Mouse (Mus musculus) midbrain, embryonic 16.5 days (tissue): ENCODE data around the gene Gm16253. TPM values are rescaled to one million over a fixed set of nuclear protein-coding genes. Genes with fewer than 3 reads are reported as not detected.

ENCODE experiments used
- ATAC-seq: fragments of 200-750 bp; cut with Nextera tagmentation; 2 replicates; pipeline ENCODE4 v1.8.0; 2017; ENCODE audit warnings: moderate TSS enrichment
- H3K27ac ChIP-seq: fragments of 300-500 bp; sonication (generic); 2 replicates; pipeline ENCODE4 v1.5.1; 2014; ENCODE audit warnings: mild to moderate bottlenecking, low read length, mixed read lengths
- H3K27me3 ChIP-seq: fragments of 300-500 bp; sonication (generic); 2 replicates; pipeline ENCODE4 v1.6.1; 2014; ENCODE audit warnings: low read depth, low read length, mixed read lengths; ENCODE audit not compliant: control insufficient read depth, insufficient read depth
- H3K36me3 ChIP-seq: fragments of 300-500 bp; sonication (generic); 2 replicates; pipeline ENCODE4 v1.6.1; 2014; ENCODE audit warnings: mild to moderate bottlenecking, low read length, moderate library complexity, mixed read lengths; ENCODE audit not compliant: control insufficient read depth, insufficient read depth
- H3K4me1 ChIP-seq: fragments of 300-500 bp; sonication (generic); 2 replicates; pipeline ENCODE4 v1.6.1; 2014; ENCODE audit warnings: mild to moderate bottlenecking, low read length, mixed read lengths; ENCODE audit not compliant: control insufficient read depth, insufficient read depth
- H3K4me2 ChIP-seq: fragments of 300-500 bp; sonication (generic); 2 replicates; pipeline ENCODE4 v1.6.1; 2014; ENCODE audit warnings: mild to moderate bottlenecking, low read length, mixed read lengths
- H3K4me3 ChIP-seq: fragments of 300-500 bp; sonication (generic); 2 replicates; pipeline ENCODE4 v1.5.1; 2014; ENCODE audit warnings: low read depth, mild to moderate bottlenecking, low read length, moderate library complexity, mixed read lengths
- H3K9ac ChIP-seq: fragments of 300-500 bp; sonication (generic); 2 replicates; pipeline ENCODE4 v1.6.1; 2014; ENCODE audit warnings: low read depth, low read length, mixed read lengths
- H3K9me3 ChIP-seq: fragments of 300-500 bp; sonication (generic); replicated peaks from 2 replicates; pipeline ENCODE4 v1.6.1; 2014; ENCODE audit warnings: mild to moderate bottlenecking, low read length, mixed read lengths; ENCODE audit not compliant: control insufficient read depth, poor library complexity, severe bottlenecking
- WGBS: fragments of 180-500 bp; shearing (Covaris S2); extraction: QIAGEN DNeasy Blood & Tissue Kit; methylation state at CpG from one replicate; pipeline ENCODE4 v1.1.7; 2014; 5-methylcytosine and 5-hydroxymethylcytosine counted together
- polyA plus RNA-seq: library from polyadenylated mRNA; unstranded; fragments of >200 nt; fragmentation: Nextera tagmentation; extraction: Ambion mirVana; gene quantifications from 2 replicates; pipeline ENCODE4 v1.2.1, GENCODE M21; 2015

Gm16253 gene
- polyA plus RNA-seq, 1 experiment from 2014 or later, result 1.8 TPM

- Histone ChIP-seq H3K4me3 (no peak overlapping the region), H3K9ac (no peak overlapping the region), H3K9me3 (no peaks in the 10 kb centered on the region), H3K4me1 (peaks cover 4% of the 10 kb centered on the region), H3K4me2 (no peak overlapping the region), H3K36me3 (no peaks in the 10 kb centered on the region), H3K27me3 (no peaks in the 10 kb centered on the region), H3K27ac (no peak overlapping the region)
- 85% methylated on average over 8 of the region's 8 CpGs for WGBS
- no peak for ATAC-seq
Observed at GRCm38 (mm10) chr3:96575272-96575984, 1.4 kb upstream of the Gm16253 start.

- Histone ChIP-seq H3K36me3 (no peaks in the 10 kb centered on the region), H3K27me3 (no peaks in the 10 kb centered on the region), H3K9ac (no peak overlapping the region), H3K4me3 (no peak overlapping the region), H3K27ac (peak overlapping the region; percentile 53; the same call in 1 of the 2 replicates), H3K4me2 (peak overlapping the region; percentile 37), H3K9me3 (no peaks in the 10 kb centered on the region), H3K4me1 (peaks cover 7% of the 10 kb centered on the region)
- WGBS, result 64% methylated on average over 14 of the region's 14 CpGs
- ATAC-seq, result no peak
Observed at GRCm38 (mm10) chr3:96576005-96576658, 652 bp upstream of the Gm16253 start.

GRCm38 (mm10) chr3:96577566-96577965 is 782 bp downstream of the Gm16253 start:
- peaks cover 7% of the 10 kb centered on the region for H3K4me1 ChIP-seq
- no peak overlapping the region for H3K4me2 ChIP-seq
- H3K9me3 ChIP-seq, result no peaks in the 10 kb centered on the region
- no peak overlapping the region for H3K4me3 ChIP-seq
- 81% methylated on average over 4 of the region's 4 CpGs for WGBS
- no peaks in the 10 kb centered on the region for H3K36me3 ChIP-seq
- ATAC-seq, result no peak
- H3K27ac ChIP-seq, result no peak overlapping the region
- H3K27me3 ChIP-seq, result 0 out of 2 replicates have a peak, but pooled peaks cover 2% of the 10 kb centered on the region
- no peak overlapping the region for H3K9ac ChIP-seq

- 81% methylated on average over 12 of the region's 12 CpGs for WGBS
- H3K36me3 ChIP-seq, result no peaks in the 10 kb centered on the region
- no peak overlapping the region for H3K4me2 ChIP-seq
- H3K27me3 ChIP-seq, result 0 out of 2 replicates have a peak, but pooled peaks cover 2% of the 10 kb centered on the region
- no peak for ATAC-seq
- H3K4me3 ChIP-seq, result no peak overlapping the region
- no peak overlapping the region for H3K9ac ChIP-seq
- no peaks in the 10 kb centered on the region for H3K9me3 ChIP-seq
- peaks cover 7% of the 10 kb centered on the region for H3K4me1 ChIP-seq
- H3K27ac ChIP-seq, result no peak overlapping the region
Observed at GRCm38 (mm10) chr3:96578561-96579238, 1.9 kb downstream of the Gm16253 start.

GRCm38 (mm10) chr3:96579239-96579750 is 2.5 kb downstream of the Gm16253 start:
- H3K4me3 ChIP-seq, result no peak overlapping the region
- H3K9me3 ChIP-seq, result no peaks in the 10 kb centered on the region
- H3K27ac ChIP-seq, result no peak overlapping the region
- no peak overlapping the region for H3K9ac ChIP-seq
- no peaks in the 10 kb centered on the region for H3K36me3 ChIP-seq
- H3K27me3 ChIP-seq, result 0 out of 2 replicates have a peak, but pooled peaks cover 2% of the 10 kb centered on the region
- H3K4me2 ChIP-seq, result no peak overlapping the region
- WGBS, result 72% methylated on average over 4 of the region's 4 CpGs
- no peak for ATAC-seq
- H3K4me1 ChIP-seq, result peaks cover 7% of the 10 kb centered on the region

GRCm38 (mm10) chr3:96579885-96580454 is 3.2 kb downstream of the Gm16253 start:
- no peaks in the 10 kb centered on the region for H3K36me3 ChIP-seq
- ATAC-seq, result peak; percentile 74
- WGBS, result 12% methylated on average over 16 of the region's 16 CpGs
- no peaks in the 10 kb centered on the region for H3K9me3 ChIP-seq
- peak overlapping the region; percentile 68 for H3K4me2 ChIP-seq
- H3K9ac ChIP-seq, result peak overlapping the region; percentile 69
- H3K4me3 ChIP-seq, result peak overlapping the region; percentile 40
- peaks cover 7% of the 10 kb centered on the region for H3K4me1 ChIP-seq
- H3K27ac ChIP-seq, result peak overlapping the region; percentile 65; the same call in 1 of the 2 replicates
- 0 out of 2 replicates have a peak, but pooled peaks cover 2% of the 10 kb centered on the region for H3K27me3 ChIP-seq

- H3K4me2 ChIP-seq, result no peak overlapping the region; the same call in 1 of the 2 replicates
- ATAC-seq, result no peak
- 0 out of 2 replicates have a peak, but pooled peaks cover 2% of the 10 kb centered on the region for H3K27me3 ChIP-seq
- H3K9ac ChIP-seq, result no peak overlapping the region; the same call in 1 of the 2 replicates
- no peak overlapping the region for H3K4me3 ChIP-seq
- no peaks in the 10 kb centered on the region for H3K9me3 ChIP-seq
- no peak overlapping the region for H3K27ac ChIP-seq
- H3K4me1 ChIP-seq, result peaks cover 7% of the 10 kb centered on the region
- WGBS, result 50% methylated on average over 6 of the region's 6 CpGs
- no peaks in the 10 kb centered on the region for H3K36me3 ChIP-seq
Observed at GRCm38 (mm10) chr3:96581141-96581540, 4.4 kb downstream of the Gm16253 start.

- Histone ChIP-seq H3K4me3 (no peak overlapping the region), H3K36me3 (no peaks in the 10 kb centered on the region), H3K9me3 (no peaks in the 10 kb centered on the region), H3K9ac (no peak overlapping the region), H3K27ac (no peak overlapping the region), H3K27me3 (0 out of 2 replicates have a peak, but pooled peaks cover 2% of the 10 kb centered on the region), H3K4me2 (no peak overlapping the region), H3K4me1 (peaks cover 7% of the 10 kb centered on the region)
- no peak for ATAC-seq
- 86% methylated on average over 16 of the region's 16 CpGs for WGBS
Observed at GRCm38 (mm10) chr3:96581771-96582515, 5.2 kb downstream of the Gm16253 start.
